Mouse (Mus musculus) liver, embryonic 11.5 days (tissue): ENCODE data around the gene Dus3l. TPM values are rescaled to one million over a fixed set of nuclear protein-coding genes. Genes with fewer than 3 reads are reported as not detected.

Experiments used
- ATAC-seq: fragments of 200-750 bp; cut with Nextera tagmentation; replicated peaks from 2 replicates; pipeline ENCODE4 v1.8.0; 2017; ENCODE audit warnings: moderate number of reproducible peaks, mild to moderate bottlenecking, moderate TSS enrichment, moderate library complexity; ENCODE audit not compliant: low FRiP score
- DNase-seq: peaks from one replicate; pipeline ENCODE4 v3.0.0-alpha.2; 2017; ENCODE audit warnings: low spot score
- H3K27ac ChIP-seq: fragments of 300-500 bp; sonication (generic); 2 replicates; pipeline ENCODE4 v1.5.1; 2014; ENCODE audit warnings: mild to moderate bottlenecking, low read depth, low read length, control low read depth
- H3K27me3 ChIP-seq: fragments of 300-500 bp; sonication (generic); replicated peaks from 2 replicates; pipeline ENCODE4 v1.6.1; 2014; ENCODE audit warnings: low read length, mixed read lengths; ENCODE audit not compliant: control insufficient read depth, insufficient read depth
- H3K36me3 ChIP-seq: fragments of 300-500 bp; sonication (generic); 2 replicates; pipeline ENCODE4 v1.6.1; 2014; ENCODE audit warnings: mild to moderate bottlenecking, low read length, moderate library complexity, mixed read lengths; ENCODE audit not compliant: control insufficient read depth, insufficient read depth
- H3K4me1 ChIP-seq: fragments of 300-500 bp; sonication (generic); replicated peaks from 2 replicates; pipeline ENCODE4 v1.6.1; 2014; ENCODE audit warnings: low read length, mixed read lengths; ENCODE audit not compliant: control insufficient read depth, insufficient read depth
- H3K4me2 ChIP-seq: fragments of 300-500 bp; sonication (generic); 2 replicates; pipeline ENCODE4 v1.6.1; 2014; ENCODE audit warnings: mild to moderate bottlenecking, control low read depth, moderate library complexity
- H3K4me3 ChIP-seq: fragments of 300-500 bp; sonication (generic); 2 replicates; pipeline ENCODE4 v1.5.1; 2014; ENCODE audit warnings: low read depth, low read length, control low read depth
- H3K9ac ChIP-seq: fragments of 300-500 bp; sonication (generic); 2 replicates; pipeline ENCODE4 v1.6.1; 2014; ENCODE audit warnings: low read depth, low read length, control low read depth
- H3K9me3 ChIP-seq: fragments of 300-500 bp; sonication (generic); 2 replicates; pipeline ENCODE4 v1.6.1; 2016; ENCODE audit warnings: low read length, inconsistent platforms, mixed read lengths; ENCODE audit not compliant: control insufficient read depth
- WGBS: fragments of 180-500 bp; shearing (Covaris S2); extraction: QIAGEN DNeasy Blood & Tissue Kit; methylation state at CpG from one replicate; pipeline ENCODE4 v1.1.7; 2014; 5-methylcytosine and 5-hydroxymethylcytosine counted together
- polyA plus RNA-seq: library from polyadenylated mRNA; unstranded; fragments of >200 nt; fragmentation: Nextera tagmentation; extraction: Ambion mirVana; gene quantifications from 2 replicates; pipeline ENCODE4 v1.2.1, GENCODE M21; 2014

Gene Dus3l
- polyA plus RNA-seq, 1 experiment from 2014 or later: 34.5 TPM

DNA sequence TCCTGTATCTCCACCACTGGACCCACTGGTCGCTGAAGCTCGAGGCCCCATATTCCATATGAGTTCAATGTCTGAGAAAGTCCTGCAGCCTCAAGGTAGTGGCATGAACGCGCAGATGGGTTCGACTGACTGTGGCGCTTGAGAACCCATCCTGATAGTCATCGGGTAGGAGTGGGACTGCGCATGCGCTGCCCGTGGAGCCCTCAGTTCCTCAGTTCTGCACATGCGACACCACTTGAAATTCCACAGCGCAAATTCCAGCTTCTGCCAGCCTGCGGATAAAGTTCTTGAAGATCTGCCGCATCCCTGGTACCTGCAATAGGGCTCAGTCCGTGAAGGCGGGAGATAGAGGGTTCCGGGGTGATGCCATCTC lies 23.8 kb upstream of the Dus3l start:
- H3K27ac ChIP-seq: no peak overlapping the region
- no peak overlapping the region for H3K4me3 ChIP-seq
- H3K4me2 ChIP-seq: no peak overlapping the region
- H3K9ac ChIP-seq: no peak overlapping the region
- WGBS: 70% methylated on average over 17 of the region's 17 CpGs
- no peak for DNase-seq
- H3K9me3 ChIP-seq: no peaks in the 10 kb centered on the region
- no peaks in the 10 kb centered on the region for H3K4me1 ChIP-seq
- no peak for ATAC-seq
- H3K27me3 ChIP-seq: peaks cover 12% of the 10 kb centered on the region; the same call in 1 of the 2 replicates
- no peaks in the 10 kb centered on the region for H3K36me3 ChIP-seq

DNA sequence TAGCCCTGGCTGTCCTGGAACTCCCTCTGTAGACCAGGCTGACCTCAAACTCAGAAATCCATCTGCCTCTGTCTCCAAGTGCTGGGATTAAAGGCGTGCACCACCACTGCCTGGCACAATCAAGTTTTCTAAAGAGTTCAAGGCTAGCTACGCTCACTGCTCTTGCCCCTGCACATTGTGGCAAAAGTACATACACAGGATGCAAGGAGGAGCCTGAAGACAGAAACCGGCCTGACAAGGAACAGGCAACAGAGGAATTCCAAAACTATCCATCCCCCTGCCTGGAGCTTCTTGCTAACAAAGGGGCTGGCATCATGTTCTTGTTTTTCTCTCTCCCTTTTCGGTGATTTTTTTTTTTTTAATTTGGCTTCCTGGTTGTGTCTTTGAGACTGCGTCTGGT lies 20.4 kb upstream of the Dus3l start:
- Histone ChIP-seq H3K36me3 (no peaks in the 10 kb centered on the region), H3K4me3 (no peak overlapping the region), H3K27ac (no peak overlapping the region), H3K4me2 (no peak overlapping the region), H3K9ac (no peak overlapping the region), H3K27me3 (0 out of 2 replicates have a peak, but pooled peaks cover 3% of the 10 kb centered on the region), H3K9me3 (no peaks in the 10 kb centered on the region), H3K4me1 (no peaks in the 10 kb centered on the region)
- ATAC-seq: no peak
- WGBS: 50% methylated on average over 5 of the region's 5 CpGs
- DNase-seq: no peak

DNA sequence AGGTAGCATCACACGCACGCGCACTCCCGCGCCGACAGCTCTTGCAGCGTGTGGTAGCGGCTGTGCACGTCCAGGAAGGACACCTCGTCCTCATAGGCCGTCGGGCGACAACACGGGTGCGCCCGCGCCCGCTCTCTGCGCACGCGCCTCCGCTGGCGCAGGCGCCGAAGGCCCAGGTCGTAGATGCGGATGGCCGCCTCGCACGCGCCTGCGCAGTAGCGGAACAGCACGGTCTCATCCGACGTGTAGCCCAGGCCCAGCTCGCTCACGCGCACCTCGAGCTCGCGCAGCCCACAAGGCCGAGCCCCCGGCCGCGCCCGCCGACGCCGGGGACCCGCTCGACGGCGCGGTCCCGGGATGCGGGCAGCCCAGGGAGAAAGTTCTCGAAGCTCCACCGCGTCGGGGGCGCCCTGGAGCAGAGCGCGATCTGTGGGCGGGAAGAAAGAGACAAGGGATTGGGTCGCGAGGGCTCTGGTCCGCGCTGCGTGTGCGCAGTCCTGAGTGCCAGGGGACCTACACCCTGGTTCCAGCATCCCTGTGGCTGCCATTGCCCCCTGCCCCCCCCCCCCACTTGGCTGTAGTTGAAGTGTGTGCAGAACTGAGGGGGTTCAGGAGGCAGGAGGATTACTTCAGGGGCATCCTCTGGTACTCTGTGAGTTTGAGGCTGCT lies 13.0 kb upstream of the Dus3l start:
- Histone ChIP-seq H3K36me3 (no peaks in the 10 kb centered on the region), H3K27me3 (peaks cover 65% of the 10 kb centered on the region), H3K9me3 (no peaks in the 10 kb centered on the region), H3K27ac (no peak overlapping the region), H3K9ac (no peak overlapping the region), H3K4me3 (peak overlapping the region; percentile 32), H3K4me1 (peaks cover 10% of the 10 kb centered on the region), H3K4me2 (peak overlapping the region; percentile 57)
- 20% methylated on average over 71 of the region's 71 CpGs for WGBS
- peak; percentile 66 for DNase-seq
- ATAC-seq: peak; percentile 72

DNA sequence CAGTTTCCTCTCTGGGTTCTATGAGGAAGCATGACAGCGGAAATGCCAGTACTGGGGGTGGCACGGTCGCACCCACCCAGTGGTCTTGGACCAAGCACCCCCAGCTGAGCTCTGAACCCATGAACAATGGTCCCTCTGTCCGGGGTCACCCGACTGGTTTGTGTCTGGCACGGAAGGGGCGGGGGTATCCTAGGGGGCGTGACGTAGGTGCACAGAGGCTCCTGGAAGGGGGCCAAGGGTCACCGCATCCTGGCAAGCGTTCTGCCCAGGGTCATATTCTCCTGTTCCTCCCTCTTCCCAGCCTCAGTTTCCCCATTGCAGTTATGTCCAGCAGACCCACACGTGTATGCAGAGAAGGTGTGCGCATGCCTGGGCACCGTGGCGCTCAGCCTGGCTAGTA lies 11.1 kb upstream of the Dus3l start:
- peaks cover 25% of the 10 kb centered on the region for H3K4me1 ChIP-seq
- no peak overlapping the region for H3K9ac ChIP-seq
- no peak for DNase-seq
- no peak overlapping the region; the same call in 1 of the 2 replicates for H3K4me3 ChIP-seq
- no peaks in the 10 kb centered on the region for H3K9me3 ChIP-seq
- no peaks in the 10 kb centered on the region for H3K36me3 ChIP-seq
- 30% methylated on average over 15 of the region's 15 CpGs for WGBS
- no peak overlapping the region for H3K4me2 ChIP-seq
- no peak overlapping the region for H3K27ac ChIP-seq
- ATAC-seq: no peak
- H3K27me3 ChIP-seq: peaks cover 74% of the 10 kb centered on the region

DNA sequence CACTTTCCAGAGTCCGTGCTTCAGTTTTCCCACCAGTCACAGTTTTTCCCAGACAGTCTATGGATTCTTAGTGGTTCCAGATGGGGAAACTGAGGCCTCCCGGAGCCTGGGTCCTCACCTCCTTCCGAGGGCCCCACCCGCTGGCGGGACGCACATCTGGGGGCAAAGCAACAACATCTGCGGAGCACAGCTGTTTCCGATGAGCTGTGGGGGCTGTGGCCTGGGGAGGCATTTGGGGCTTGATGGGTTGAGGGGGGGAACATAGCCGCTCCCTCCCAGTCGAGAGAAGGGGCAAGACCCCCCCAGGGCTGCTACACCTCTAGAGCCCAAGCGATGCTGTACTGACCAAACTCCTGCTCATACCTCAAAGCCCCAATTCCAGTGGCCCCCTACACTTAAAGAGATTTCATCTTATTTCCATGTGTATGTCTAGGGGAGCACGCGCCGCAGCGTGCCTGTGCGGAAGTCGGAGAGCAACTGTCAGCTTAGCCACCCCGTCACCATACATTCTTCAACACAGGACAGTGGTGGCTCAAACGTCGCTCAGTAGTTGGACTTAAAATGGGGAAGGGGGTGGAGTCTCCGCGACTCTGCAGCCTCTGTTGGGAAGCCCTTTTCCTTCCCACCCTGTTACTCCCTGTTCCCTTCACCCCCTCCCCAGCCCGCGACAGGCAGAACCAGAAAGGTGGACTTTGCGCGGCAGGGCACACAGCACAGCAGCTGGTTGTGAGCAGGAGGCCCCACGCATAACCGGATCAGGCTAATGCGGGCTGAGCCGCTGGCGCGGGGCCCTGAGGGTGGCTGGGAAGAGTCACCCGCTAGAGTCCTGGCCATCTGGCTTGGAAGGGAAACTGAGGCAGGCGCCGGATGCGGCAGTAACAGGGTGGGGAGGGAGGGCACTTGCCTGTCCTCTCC lies 10.0 kb upstream of the Dus3l start:
- Histone ChIP-seq H3K9me3 (no peaks in the 10 kb centered on the region), H3K9ac (no peak overlapping the region), H3K27me3 (peaks cover 74% of the 10 kb centered on the region), H3K4me2 (peak overlapping the region; percentile 35), H3K4me3 (peak overlapping the region; percentile 11; the same call in 1 of the 2 replicates), H3K27ac (no peak overlapping the region), H3K4me1 (peaks cover 29% of the 10 kb centered on the region), H3K36me3 (no peaks in the 10 kb centered on the region)
- ATAC-seq (no peak), DNase-seq (no peak)
- 12% methylated on average over 36 of the region's 36 CpGs for WGBS

DNA sequence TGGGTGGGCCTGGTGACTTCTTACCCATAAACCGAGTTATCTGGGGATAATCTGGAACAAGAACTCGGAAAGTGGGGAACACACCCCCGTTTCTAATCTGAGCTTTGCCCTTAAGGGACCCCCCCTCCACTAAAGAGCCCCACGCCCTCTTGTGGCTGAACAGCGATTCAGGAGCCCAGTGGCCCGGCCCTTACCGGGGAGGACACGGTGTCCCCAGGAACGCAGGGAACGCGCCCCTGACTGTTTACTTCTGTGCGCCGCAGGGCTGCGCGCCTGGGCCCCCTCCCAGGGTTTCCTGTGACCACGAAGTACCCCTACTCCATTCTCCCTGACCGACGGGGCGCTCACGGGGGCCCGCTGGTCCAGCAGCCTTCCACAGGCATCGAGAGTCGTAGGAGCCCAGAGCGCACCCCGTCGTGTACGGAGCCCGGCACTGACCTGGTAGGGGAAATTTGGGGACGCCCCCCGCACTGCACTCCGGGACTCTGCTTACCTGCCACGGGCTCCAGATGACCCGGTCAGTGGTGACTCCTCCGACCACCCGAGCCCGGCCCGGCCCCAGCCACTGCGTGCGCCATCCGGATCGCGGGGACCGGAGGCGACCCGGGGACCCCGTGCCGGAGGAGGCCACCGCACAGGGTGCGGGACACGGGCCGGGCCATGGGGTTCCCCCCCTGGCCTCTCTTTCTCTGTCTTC lies 7.7 kb upstream of the Dus3l start:
- H3K4me1 ChIP-seq: peaks cover 32% of the 10 kb centered on the region
- no peaks in the 10 kb centered on the region for H3K9me3 ChIP-seq
- no peaks in the 10 kb centered on the region for H3K36me3 ChIP-seq
- H3K9ac ChIP-seq: peak overlapping the region; percentile 70
- H3K4me2 ChIP-seq: peak overlapping the region; percentile 98
- ATAC-seq (peak; percentile 1; the same call in 1 of the 2 replicates), DNase-seq (no peak)
- peak overlapping the region; percentile 77; the same call in 1 of the 2 replicates for H3K27ac ChIP-seq
- H3K4me3 ChIP-seq: peak overlapping the region; percentile 62
- 3% methylated on average over 47 of the region's 51 CpGs for WGBS
- H3K27me3 ChIP-seq: peaks cover 55% of the 10 kb centered on the region

DNA sequence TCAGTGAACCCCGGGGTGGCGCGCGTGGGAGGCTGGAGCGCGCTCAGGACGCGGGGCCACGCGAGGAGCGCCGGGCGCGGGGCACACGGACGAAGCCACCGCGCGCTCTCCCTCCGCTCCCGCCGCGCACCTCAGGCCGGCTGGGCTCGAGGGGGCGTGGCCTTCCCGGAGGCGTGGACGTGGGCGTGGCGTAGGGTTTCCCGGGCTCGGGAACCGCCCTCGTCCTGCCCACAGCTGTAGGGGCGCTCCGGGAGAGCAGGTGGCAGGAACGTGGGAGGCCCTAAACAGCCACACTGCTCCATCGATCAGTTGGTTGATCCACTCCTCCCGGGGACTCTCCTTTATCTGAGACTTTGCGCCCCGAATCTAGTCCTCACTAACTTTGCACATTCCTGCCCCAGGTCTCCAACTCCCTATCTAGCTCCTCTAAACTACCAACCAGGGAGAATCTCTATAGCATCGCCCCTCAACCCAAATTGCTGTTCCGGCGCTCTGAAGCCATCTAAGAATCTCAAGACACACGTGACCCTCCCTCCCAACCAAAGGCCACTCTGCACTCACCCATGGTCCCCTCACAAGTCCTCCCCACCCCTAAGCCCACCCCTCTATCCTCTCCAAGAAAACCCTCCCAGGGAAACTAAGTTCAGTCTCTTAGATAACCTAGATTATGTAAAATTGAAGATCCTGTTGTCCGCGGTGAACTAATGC lies 7.0 kb upstream of the Dus3l start, which contains the start of gene Nrtn:
Gene Nrtn (minus strand): TSS at position 115 of the 708 bp plus-strand sequence.
- Histone ChIP-seq H3K4me1 (peaks cover 36% of the 10 kb centered on the region), H3K4me2 (peak within 1 kb of the TSS; percentile 98), H3K27me3 (peaks cover 48% of the 10 kb centered on the region), H3K36me3 (no peaks in the 10 kb centered on the region), H3K9ac (peak within 1 kb of the TSS; percentile 70), H3K9me3 (no peaks in the 10 kb centered on the region), H3K4me3 (peak within 1 kb of the TSS; percentile 62), H3K27ac (peak within 1 kb of the TSS; percentile 77)
- DNase-seq: peak; percentile 87
- WGBS: 2% methylated on average over 48 of the region's 48 CpGs
- peak; percentile 72 for ATAC-seq

DNA sequence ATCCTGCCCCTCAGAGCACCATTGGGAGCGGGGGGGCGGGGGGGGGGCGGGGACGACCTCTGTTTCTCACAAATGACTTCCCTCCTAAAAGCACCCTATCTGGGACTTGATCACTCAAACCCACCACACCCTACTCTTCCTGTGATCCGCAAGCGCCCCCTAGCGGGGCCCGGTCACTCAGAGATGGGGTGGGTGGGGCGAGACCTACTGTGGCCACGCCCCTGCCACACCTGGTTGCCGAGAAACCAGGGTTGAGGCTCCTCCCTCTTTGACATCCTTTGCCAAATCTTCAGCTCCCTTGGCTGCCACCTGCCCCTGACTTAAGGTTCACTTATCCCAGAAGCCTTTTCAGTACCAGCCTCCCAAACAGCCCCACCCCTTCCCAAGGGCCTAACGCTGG lies 6.4 kb upstream of the Dus3l start:
- peak; percentile 34; the same call in 1 of the 2 replicates for ATAC-seq
- Histone ChIP-seq H3K36me3 (no peaks in the 10 kb centered on the region), H3K9me3 (no peaks in the 10 kb centered on the region), H3K27ac (peak overlapping the region; percentile 77; the same call in 1 of the 2 replicates), H3K4me1 (peaks cover 41% of the 10 kb centered on the region), H3K27me3 (peaks cover 42% of the 10 kb centered on the region), H3K9ac (no peak overlapping the region; the same call in 1 of the 2 replicates), H3K4me2 (peak overlapping the region; percentile 98), H3K4me3 (peak overlapping the region; percentile 62)
- 6% methylated on average over 12 of the region's 12 CpGs for WGBS
- DNase-seq: peak; percentile 78
